Comparison of ENCODE assay signal across 21 mouse cellular contexts in genomic region chr13:4348890-4349289, GRCm38 (mm10).
A peak's percentile ranks its signal among the peaks of the same experiment; 100 is the strongest.
DNase-seq lines count a peak whose midpoint lies in the region; ATAC-seq and TF ChIP-seq lines count a peak whose summit lies in the region.
"Had no signal": no experiment of that assay in that cellular context is flagged by ENCODE, and none has a peak within 500 bp of the region (broad histone marks: within the 10 kb centered on the region; RNA-seq: fewer than 3 reads in every experiment).

No protein-coding gene starts in this region.

- TF ChIP-seq POLR2A in limb, embryonic 14.5 days (IDR thresholded peaks at IDR 0.05; ENCODE audit: borderline replicate concordance, extremely low read depth, insufficient read depth, insufficient read length): no peak

- WGBS in limb, embryonic 14.5 days: 6% methylated on average over 1 of the region's 1 CpGs
- 52% methylated on average over 1 of the region's 1 CpGs for WGBS in forebrain, embryonic 14.5 days

- no peak overlapping the region for H3K9ac ChIP-seq in limb, embryonic 14.5 days (ENCODE audit: low read depth, low read length, severe bottlenecking)
- no peak overlapping the region for H3K9ac ChIP-seq in forebrain, embryonic 14.5 days (ENCODE audit: low read length)
- H3K9ac ChIP-seq: embryonic facial prominence, embryonic 12.5 days; forebrain, embryonic 13.5 days had no signal

- ATAC-seq in limb, embryonic 14.5 days (ENCODE audit: low FRiP score, low read depth): peak; percentile 15; the same call in 1 of the 2 replicates
- no peak for ATAC-seq in forebrain, embryonic 14.5 days
- ATAC-seq: activated CD4-positive, CD25-positive, alpha-beta regulatory T cell, adult 4 months; CD4-positive, CD25-positive, alpha-beta regulatory T cell, adult 4 months; forebrain, embryonic 13.5 days; forebrain, embryonic 16.5 days had no signal

- no peaks in the 10 kb centered on the region for H3K4me1 ChIP-seq in limb, embryonic 14.5 days (ENCODE audit: control insufficient read depth, insufficient read depth, low read length)
- no peaks in the 10 kb centered on the region for H3K4me1 ChIP-seq in forebrain, embryonic 14.5 days (ENCODE audit: control insufficient read depth, insufficient read depth, low read length)
- H3K4me1 ChIP-seq: embryonic facial prominence, embryonic 10.5 days; embryonic facial prominence, embryonic 12.5 days; forebrain, embryonic 13.5 days had no signal

- H3K4me3 ChIP-seq in limb, embryonic 14.5 days (replicated peaks; ENCODE audit: low read length): no peak overlapping the region
- no peak overlapping the region for H3K4me3 ChIP-seq in forebrain, embryonic 14.5 days (ENCODE audit: low read depth, low read length)
- H3K4me3 ChIP-seq: embryonic facial prominence, embryonic 10.5 days; embryonic facial prominence, embryonic 12.5 days; forebrain, embryonic 13.5 days had no signal

- DNase-seq in R1 (ENCODE audit: low read depth, low spot score): peak; percentile 27
- peak; percentile 8 for DNase-seq in forelimb bud, embryonic 11.5 days (ENCODE audit: low read depth, low spot score)
- DNase-seq in limb, embryonic 14.5 days (ENCODE audit: low spot score): no peak
- DNase-seq in gastrocnemius, adult 18-20 months (ENCODE audit: low spot score): no peak
- no peak for DNase-seq in forebrain, embryonic 14.5 days (ENCODE audit: low spot score)
- DNase-seq: adrenal gland, adult 8-10 months; adrenal gland, postnatal 14 days; adrenal gland, postnatal 36 days; cerebellum, adult 11-12 months; cerebellum, adult 2 months; cerebellum, adult 9-10 months; cerebellum, postnatal 10 days; cerebellum, postnatal 25 days had no signal

- H3K4me2 ChIP-seq in limb, embryonic 14.5 days (replicated peaks; ENCODE audit: low read depth, low read length, severe bottlenecking): no peak overlapping the region
- H3K4me2 ChIP-seq in forebrain, embryonic 14.5 days (ENCODE audit: low read length): no peak overlapping the region
- H3K4me2 ChIP-seq: embryonic facial prominence, embryonic 12.5 days; forebrain, embryonic 13.5 days had no signal

- no peak overlapping the region for H3K27ac ChIP-seq in limb, embryonic 14.5 days (replicated peaks; ENCODE audit: low read depth, low read length)
- H3K27ac ChIP-seq in forebrain, embryonic 14.5 days (ENCODE audit: low read depth, low read length): no peak overlapping the region
- H3K27ac ChIP-seq: embryonic facial prominence, embryonic 10.5 days; embryonic facial prominence, embryonic 12.5 days; forebrain, embryonic 13.5 days had no signal

- no peaks in the 10 kb centered on the region for H3K27me3 ChIP-seq in limb, embryonic 14.5 days (ENCODE audit: control insufficient read depth, insufficient read depth, low read length)
- H3K27me3 ChIP-seq in forebrain, embryonic 14.5 days (replicated peaks; ENCODE audit: control insufficient read depth, insufficient read depth, low read length): no peaks in the 10 kb centered on the region
- H3K27me3 ChIP-seq: CH12.LX; embryonic facial prominence, embryonic 12.5 days; forebrain, embryonic 13.5 days had no signal

- no peaks in the 10 kb centered on the region for H3K36me3 ChIP-seq in limb, embryonic 14.5 days (ENCODE audit: control insufficient read depth, insufficient read depth, low read length)
- no peaks in the 10 kb centered on the region for H3K36me3 ChIP-seq in forebrain, embryonic 14.5 days (ENCODE audit: control insufficient read depth, insufficient read depth, low read length)
- H3K36me3 ChIP-seq: embryonic facial prominence, embryonic 10.5 days; embryonic facial prominence, embryonic 12.5 days; G1E had no signal

- H3K9me3 ChIP-seq in limb, embryonic 14.5 days (ENCODE audit: control insufficient read depth, low read length): no peaks in the 10 kb centered on the region
- H3K9me3 ChIP-seq in forebrain, embryonic 14.5 days (replicated peaks; ENCODE audit: control insufficient read depth, low read length): no peaks in the 10 kb centered on the region
- H3K9me3 ChIP-seq: embryonic facial prominence, embryonic 10.5 days; embryonic facial prominence, embryonic 12.5 days; forebrain, embryonic 13.5 days; G1E had no signal

Comparison
In these comparisons a context has a peak if more than half of its experiments do, and no peak if none do; other contexts are left out.
1. DNase-seq: peak in R1 (single experiment) and forelimb bud, embryonic 11.5 days (single experiment); none in limb, embryonic 14.5 days (single experiment), gastrocnemius, adult 18-20 months (single experiment) and forebrain, embryonic 14.5 days (single experiment).